Mouse (Mus musculus): ENCODE measurements around the gene Plxna4. TPM values are rescaled to one million over a fixed set of nuclear protein-coding genes. Genes with fewer than 3 reads are reported as not detected.

The Plxna4 gene
- polyA plus RNA-seq, 1 experiment, result 1.7 TPM

DNA sequence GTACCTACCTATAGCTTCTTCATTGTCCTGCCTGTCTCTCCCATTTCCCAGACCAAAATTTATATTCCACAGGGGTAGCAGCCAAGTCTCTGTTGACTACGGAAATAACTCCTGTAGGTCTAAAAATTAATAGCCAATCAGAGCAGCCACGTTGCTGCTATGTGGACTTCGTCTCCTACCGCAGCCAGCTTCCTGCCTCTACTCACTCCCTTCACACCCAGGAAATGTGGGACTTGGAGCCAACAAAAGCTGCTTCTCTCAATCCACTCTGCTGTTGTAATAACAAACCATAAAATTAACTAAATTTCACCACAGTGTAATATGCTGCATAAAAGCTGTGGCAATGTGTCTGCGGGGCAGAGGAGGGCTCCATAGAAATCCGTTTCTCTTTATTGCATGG is 239.9 kb downstream of the Plxna4 start:
- no peak for TF ChIP-seq POLR2A (IDR thresholded peaks at IDR 0.05; ENCODE audit: low read depth, low read length)
- no peak for TF ChIP-seq CTCF (IDR thresholded peaks at IDR 0.05; ENCODE audit: borderline replicate concordance, insufficient read depth, low read length)
- no peak overlapping the region for H3K27ac ChIP-seq (ENCODE audit: insufficient read depth, low read length)
- H3K4me1 ChIP-seq (ENCODE audit: control insufficient read depth, insufficient read depth, low read length), result no peaks in the 10 kb centered on the region; the same call in 1 of the 2 replicates
- H3K4me3 ChIP-seq (ENCODE audit: insufficient read depth, low read length), result no peak overlapping the region

DNA sequence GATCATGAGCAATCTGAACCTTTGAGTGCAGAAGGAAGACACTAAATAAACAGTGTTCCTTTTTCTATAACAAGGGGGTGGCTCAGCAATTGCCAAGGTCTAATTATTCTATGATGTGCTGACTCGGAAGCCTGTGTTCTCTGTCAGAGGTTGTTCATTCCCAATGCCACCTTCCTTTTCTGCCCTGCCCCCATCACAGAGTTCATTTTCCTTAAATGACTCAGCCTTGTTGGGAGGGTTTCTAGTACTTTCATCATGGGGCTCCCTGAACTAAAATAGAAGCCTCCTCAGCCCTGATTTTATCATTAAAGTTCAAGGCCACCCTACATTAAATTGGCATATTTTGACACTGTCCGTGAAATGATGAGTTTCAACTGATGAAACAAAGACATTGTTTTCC is 242.0 kb downstream of the Plxna4 start:
- Histone ChIP-seq H3K4me1 (ENCODE audit: control insufficient read depth, insufficient read depth, low read length) (no peaks in the 10 kb centered on the region; the same call in 1 of the 2 replicates), H3K4me3 (ENCODE audit: insufficient read depth, low read length) (no peak overlapping the region), H3K27ac (ENCODE audit: insufficient read depth, low read length) (no peak overlapping the region)
- TF ChIP-seq CTCF (IDR thresholded peaks at IDR 0.05; ENCODE audit: borderline replicate concordance, insufficient read depth, low read length) (no peak), POLR2A (IDR thresholded peaks at IDR 0.05; ENCODE audit: low read depth, low read length) (no peak)

DNA sequence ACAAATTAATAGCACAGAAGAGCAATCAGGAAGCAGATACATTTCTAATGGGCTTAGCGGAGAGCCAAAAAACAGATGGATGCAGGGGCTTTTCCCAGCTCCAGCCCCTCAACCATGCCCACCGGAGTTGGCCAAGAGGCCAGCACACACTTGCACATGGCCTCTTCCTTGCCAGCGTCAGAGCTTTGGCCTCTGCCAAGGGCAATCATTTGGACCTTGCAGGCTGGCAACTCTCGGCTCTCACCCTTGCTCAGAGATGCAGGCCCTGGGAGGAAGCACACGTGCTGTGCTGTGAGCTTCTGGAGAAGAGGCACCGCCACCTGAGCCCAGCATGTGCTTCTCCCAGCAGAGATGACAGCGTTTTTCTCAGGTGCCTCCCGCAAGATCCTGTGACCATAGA is 245.3 kb downstream of the Plxna4 start:
- H3K4me3 ChIP-seq (ENCODE audit: insufficient read depth, low read length), result no peak overlapping the region
- no peak overlapping the region for H3K27ac ChIP-seq (ENCODE audit: insufficient read depth, low read length)
- TF ChIP-seq POLR2A (IDR thresholded peaks at IDR 0.05; ENCODE audit: low read depth, low read length) (no peak), CTCF (IDR thresholded peaks at IDR 0.05; ENCODE audit: borderline replicate concordance, insufficient read depth, low read length) (no peak)
- H3K4me1 ChIP-seq (ENCODE audit: control insufficient read depth, insufficient read depth, low read length), result no peaks in the 10 kb centered on the region; the same call in 1 of the 2 replicates

- no peaks in the 10 kb centered on the region; the same call in 1 of the 2 replicates for H3K4me1 ChIP-seq (ENCODE audit: control insufficient read depth, insufficient read depth, low read length)
- TF ChIP-seq POLR2A (IDR thresholded peaks at IDR 0.05; ENCODE audit: low read depth, low read length), result no peak
- TF ChIP-seq CTCF (IDR thresholded peaks at IDR 0.05; ENCODE audit: borderline replicate concordance, insufficient read depth, low read length), result no peak
- H3K27ac ChIP-seq (ENCODE audit: insufficient read depth, low read length), result no peak overlapping the region
- H3K4me3 ChIP-seq (ENCODE audit: insufficient read depth, low read length), result no peak overlapping the region
Observed at GRCm38 (mm10) chr6:32342272-32342671, 245.7 kb downstream of the Plxna4 start.

GRCm38 (mm10) chr6:32338416-32338943 is 249.5 kb downstream of the Plxna4 start:
- H3K27ac ChIP-seq (ENCODE audit: insufficient read depth, low read length), result no peak overlapping the region
- H3K4me3 ChIP-seq (ENCODE audit: insufficient read depth, low read length), result no peak overlapping the region
- TF ChIP-seq POLR2A (IDR thresholded peaks at IDR 0.05; ENCODE audit: low read depth, low read length), result no peak
- TF ChIP-seq CTCF (IDR thresholded peaks at IDR 0.05; ENCODE audit: borderline replicate concordance, insufficient read depth, low read length), result no peak
- H3K4me1 ChIP-seq (ENCODE audit: control insufficient read depth, insufficient read depth, low read length), result no peaks in the 10 kb centered on the region

DNA sequence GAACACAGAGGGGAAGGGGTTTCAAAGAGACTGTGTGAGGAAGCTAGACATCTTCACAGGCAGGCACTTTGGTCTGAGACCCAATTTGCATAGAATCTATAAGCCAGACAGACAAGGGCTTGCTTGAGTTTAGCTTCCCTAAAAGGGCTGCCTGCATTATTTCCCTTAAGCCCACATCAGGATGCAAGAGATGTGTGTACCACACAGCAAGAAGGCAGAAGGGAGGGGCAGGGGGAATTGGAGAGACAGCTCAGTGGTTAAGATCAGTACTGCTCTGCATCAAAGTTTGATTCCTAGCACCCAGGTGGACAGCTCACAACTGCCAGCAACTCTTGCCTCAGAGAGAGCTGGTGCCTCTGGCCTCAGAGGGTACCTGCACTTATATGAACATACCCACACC is 256.7 kb downstream of the Plxna4 start:
- Histone ChIP-seq H3K27ac (ENCODE audit: insufficient read depth, low read length) (no peak overlapping the region), H3K4me3 (ENCODE audit: insufficient read depth, low read length) (no peak overlapping the region), H3K4me1 (ENCODE audit: control insufficient read depth, insufficient read depth, low read length) (no peaks in the 10 kb centered on the region)
- no peak for TF ChIP-seq CTCF (IDR thresholded peaks at IDR 0.05; ENCODE audit: borderline replicate concordance, insufficient read depth, low read length)
- no peak for TF ChIP-seq POLR2A (IDR thresholded peaks at IDR 0.05; ENCODE audit: low read depth, low read length)

- Histone ChIP-seq H3K4me3 (ENCODE audit: insufficient read depth, low read length) (no peak overlapping the region), H3K27ac (ENCODE audit: insufficient read depth, low read length) (no peak overlapping the region), H3K4me1 (ENCODE audit: control insufficient read depth, insufficient read depth, low read length) (no peaks in the 10 kb centered on the region)
- TF ChIP-seq CTCF (IDR thresholded peaks at IDR 0.05; ENCODE audit: borderline replicate concordance, insufficient read depth, low read length) (no peak), POLR2A (IDR thresholded peaks at IDR 0.05; ENCODE audit: low read depth, low read length) (no peak)
Observed at GRCm38 (mm10) chr6:32330034-32330795, 257.8 kb downstream of the Plxna4 start.

GRCm38 (mm10) chr6:32328028-32328427 is 260.0 kb downstream of the Plxna4 start:
- no peak for TF ChIP-seq POLR2A (IDR thresholded peaks at IDR 0.05; ENCODE audit: low read depth, low read length)
- TF ChIP-seq CTCF (IDR thresholded peaks at IDR 0.05; ENCODE audit: borderline replicate concordance, insufficient read depth, low read length), result peak; percentile 97
- Histone ChIP-seq H3K4me3 (ENCODE audit: insufficient read depth, low read length) (no peak overlapping the region), H3K4me1 (ENCODE audit: control insufficient read depth, insufficient read depth, low read length) (no peaks in the 10 kb centered on the region), H3K27ac (ENCODE audit: insufficient read depth, low read length) (no peak overlapping the region)

DNA sequence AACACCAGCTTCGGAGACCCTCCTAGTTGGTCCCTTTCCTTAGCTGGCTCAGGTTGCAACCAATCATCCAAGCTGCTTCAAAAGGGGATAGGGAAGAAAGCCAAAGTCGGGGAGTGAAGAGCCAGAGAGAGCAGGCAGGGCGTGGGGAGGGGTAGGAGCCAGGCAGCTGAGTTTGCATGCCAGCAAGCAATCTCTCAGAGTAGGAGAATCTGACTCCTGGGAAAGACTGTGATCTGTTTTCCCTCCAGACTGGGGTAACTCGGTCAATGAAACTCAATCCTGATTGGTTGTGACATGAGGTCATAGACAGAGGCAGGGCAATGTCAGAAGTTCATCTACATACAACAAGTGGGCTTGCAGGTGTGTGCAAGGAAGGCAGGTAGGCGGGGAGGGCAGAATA is 260.8 kb downstream of the Plxna4 start:
- Histone ChIP-seq H3K4me1 (ENCODE audit: control insufficient read depth, insufficient read depth, low read length) (no peaks in the 10 kb centered on the region), H3K4me3 (ENCODE audit: insufficient read depth, low read length) (no peak overlapping the region), H3K27ac (ENCODE audit: insufficient read depth, low read length) (no peak overlapping the region)
- TF ChIP-seq CTCF (IDR thresholded peaks at IDR 0.05; ENCODE audit: borderline replicate concordance, insufficient read depth, low read length) (no peak), POLR2A (IDR thresholded peaks at IDR 0.05; ENCODE audit: low read depth, low read length) (no peak)

- Histone ChIP-seq H3K4me3 (ENCODE audit: insufficient read depth, low read length) (no peak overlapping the region), H3K27ac (ENCODE audit: insufficient read depth, low read length) (no peak overlapping the region), H3K4me1 (ENCODE audit: control insufficient read depth, insufficient read depth, low read length) (no peaks in the 10 kb centered on the region)
- TF ChIP-seq CTCF (IDR thresholded peaks at IDR 0.05; ENCODE audit: borderline replicate concordance, insufficient read depth, low read length) (no peak), POLR2A (IDR thresholded peaks at IDR 0.05; ENCODE audit: low read depth, low read length) (no peak)
Observed at GRCm38 (mm10) chr6:32326406-32326805, 261.6 kb downstream of the Plxna4 start.
